Mouse (Mus musculus): Measurements from ENCODE around the gene Zfyve21. TPM values are rescaled to one million over a fixed set of nuclear protein-coding genes. Genes with fewer than 3 reads are reported as not detected.

Gene Zfyve21
- polyA plus RNA-seq, 1 experiment = not detected

DNA sequence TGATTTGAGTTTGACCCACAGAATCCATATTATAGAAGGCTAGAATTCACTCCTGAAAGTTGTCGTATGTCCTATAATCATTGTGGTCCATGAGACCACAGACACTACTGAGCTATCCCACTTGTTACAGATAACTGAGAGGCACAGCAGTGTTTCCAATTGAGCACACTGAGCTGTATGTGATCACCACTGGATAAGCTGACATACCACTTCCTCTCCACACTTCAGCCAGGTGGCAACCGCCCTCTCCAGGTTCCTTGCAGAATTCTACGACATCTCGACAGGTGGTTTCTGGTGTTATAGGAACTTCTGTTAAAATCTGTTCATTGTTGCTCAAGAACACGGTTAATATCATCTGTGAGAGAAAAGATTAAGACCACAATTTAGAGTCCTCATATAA is 58.1 kb downstream of the Zfyve21 start:
- WGBS = 87% methylated on average over 5 of the region's 5 CpGs
- H3K27ac ChIP-seq (ENCODE audit: insufficient read depth, low read depth, low read length) = no peak overlapping the region
- H3K4me3 ChIP-seq (ENCODE audit: insufficient read depth, low read depth, low read length) = no peak overlapping the region
- peaks cover 6% of the 10 kb centered on the region for H3K4me1 ChIP-seq (ENCODE audit: control insufficient read depth, insufficient read depth, low read length)
- no peak for TF ChIP-seq POLR2A (IDR thresholded peaks at IDR 0.05; ENCODE audit: insufficient read depth, low read depth, low read length)

DNA sequence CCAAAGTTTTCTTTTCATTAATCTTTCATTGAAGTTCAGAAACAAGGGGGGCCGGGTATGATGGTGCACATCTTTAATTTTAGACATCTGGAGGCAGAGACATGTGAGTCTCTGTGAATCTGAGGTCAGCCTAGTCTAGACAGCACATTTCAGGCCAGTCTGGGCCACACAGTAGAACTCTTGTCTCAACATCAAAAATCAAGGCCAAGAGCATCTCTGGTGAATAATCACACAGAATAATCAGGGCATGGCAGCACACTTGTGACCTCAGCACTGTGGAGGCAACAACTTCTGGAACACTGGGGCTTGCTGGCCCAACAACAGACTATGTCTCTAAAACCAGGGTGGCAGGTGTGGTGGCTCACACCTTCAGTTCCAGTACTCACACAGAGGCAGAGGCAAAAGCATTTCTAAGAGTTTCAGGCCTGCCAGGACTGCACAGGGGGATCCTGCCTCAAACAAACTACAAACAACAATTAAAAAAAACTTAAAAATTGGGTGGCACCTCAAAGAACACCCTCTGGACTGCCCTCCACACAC is 60.7 kb downstream of the Zfyve21 start:
- Histone ChIP-seq H3K27ac (ENCODE audit: insufficient read depth, low read depth, low read length) (no peak overlapping the region), H3K4me3 (ENCODE audit: insufficient read depth, low read depth, low read length) (no peak overlapping the region), H3K4me1 (ENCODE audit: control insufficient read depth, insufficient read depth, low read length) (peaks cover 6% of the 10 kb centered on the region)
- TF ChIP-seq POLR2A (IDR thresholded peaks at IDR 0.05; ENCODE audit: insufficient read depth, low read depth, low read length) (no peak), CTCF (IDR thresholded peaks at IDR 0.05; ENCODE audit: insufficient read depth, low read depth, low read length) (no peak)
- WGBS = 60% methylated on average over 1 of the region's 1 CpGs

DNA sequence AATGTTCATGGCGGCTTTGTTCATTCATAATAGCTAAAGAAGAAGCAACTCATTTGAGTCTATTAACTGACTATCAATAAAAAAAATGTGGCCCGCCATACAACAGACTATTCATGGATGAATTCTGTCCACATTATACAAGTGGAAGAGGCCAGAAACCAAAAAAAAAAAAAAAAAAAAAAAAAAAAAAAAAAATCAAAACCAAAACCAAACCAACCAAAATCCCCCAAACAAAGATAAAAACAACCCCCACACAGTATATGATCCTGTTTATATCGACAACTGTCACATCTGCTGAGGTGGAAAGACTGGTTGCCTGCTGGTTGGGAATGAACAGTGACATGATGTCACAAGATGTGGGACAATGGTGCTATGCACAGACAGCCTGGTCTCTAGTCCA is 61.5 kb downstream of the Zfyve21 start:
- Histone ChIP-seq H3K4me3 (ENCODE audit: insufficient read depth, low read depth, low read length) (no peak overlapping the region), H3K4me1 (ENCODE audit: control insufficient read depth, insufficient read depth, low read length) (peaks cover 6% of the 10 kb centered on the region), H3K27ac (ENCODE audit: insufficient read depth, low read depth, low read length) (no peak overlapping the region)
- 86% methylated on average over 3 of the region's 3 CpGs for WGBS
- no peak for TF ChIP-seq CTCF (IDR thresholded peaks at IDR 0.05; ENCODE audit: insufficient read depth, low read depth, low read length)

DNA sequence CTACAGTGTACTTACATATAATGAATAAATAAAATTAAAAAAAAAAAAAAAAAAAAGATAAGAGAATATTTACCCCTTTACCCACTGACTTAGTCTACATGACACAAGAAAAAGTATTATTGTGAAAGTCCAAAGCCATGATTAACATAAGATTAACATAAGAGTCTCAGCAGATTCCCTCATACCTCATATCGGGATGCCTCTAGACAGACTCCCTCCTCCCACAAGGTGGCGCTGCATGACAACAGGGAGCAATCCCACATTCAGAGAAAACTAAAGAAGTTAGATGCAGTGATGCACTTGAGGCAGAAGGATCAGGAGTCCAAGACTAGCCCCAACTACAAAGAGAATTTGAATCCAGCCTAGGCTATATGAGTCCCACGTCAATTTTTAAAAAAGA is 64.2 kb downstream of the Zfyve21 start:
- Histone ChIP-seq H3K27ac (ENCODE audit: insufficient read depth, low read depth, low read length) (no peak overlapping the region), H3K4me1 (ENCODE audit: control insufficient read depth, insufficient read depth, low read length) (peaks cover 6% of the 10 kb centered on the region), H3K4me3 (ENCODE audit: insufficient read depth, low read depth, low read length) (no peak overlapping the region)
- TF ChIP-seq CTCF (IDR thresholded peaks at IDR 0.05; ENCODE audit: insufficient read depth, low read depth, low read length) = no peak
- no peak for TF ChIP-seq POLR2A (IDR thresholded peaks at IDR 0.05; ENCODE audit: insufficient read depth, low read depth, low read length)
- WGBS = 7% methylated on average over 3 of the region's 3 CpGs

Other genes starting within 250 kb of the Zfyve21 start
- 214 TPM in 1 of 2 replicates, not detected in the other for gene Mark3, start 239.6 kb upstream of the Zfyve21 start, polyA plus RNA-seq (2012; ENCODE audit: insufficient read depth, insufficient read length, low replicate concordance, missing spikeins)
- 210 and 316 TPM in 2 replicates for gene Ckb, start 141.8 kb upstream of the Zfyve21 start, polyA plus RNA-seq (2012; ENCODE audit: insufficient read depth, insufficient read length, low replicate concordance, missing spikeins)
- gene Trmt61a, start 136.1 kb upstream of the Zfyve21 start, polyA plus RNA-seq (2012; ENCODE audit: insufficient read depth, insufficient read length, low replicate concordance, missing spikeins) = not detected in 2 replicates
- not detected in 2 replicates for gene Bag5, start 100.9 kb upstream of the Zfyve21 start, polyA plus RNA-seq (2012; ENCODE audit: insufficient read depth, insufficient read length, low replicate concordance, missing spikeins)
- not detected in 2 replicates for gene Apopt1, start 100.9 kb upstream of the Zfyve21 start, polyA plus RNA-seq (2012; ENCODE audit: insufficient read depth, insufficient read length, low replicate concordance, missing spikeins)
- 135 and 1,741 TPM in 2 replicates for gene Klc1, start 55.3 kb upstream of the Zfyve21 start, polyA plus RNA-seq (2012; ENCODE audit: insufficient read depth, insufficient read length, low replicate concordance, missing spikeins)
- not detected in 2 replicates for gene Xrcc3, start 297 bp upstream of the Zfyve21 start, polyA plus RNA-seq (2012; ENCODE audit: insufficient read depth, insufficient read length, low replicate concordance, missing spikeins)
- gene Ppp1r13b, start 93.9 kb downstream of the Zfyve21 start, polyA plus RNA-seq (2012; ENCODE audit: insufficient read depth, insufficient read length, low replicate concordance, missing spikeins) = not detected in 2 replicates
- gene Atp5mpl, start 152.8 kb downstream of the Zfyve21 start, polyA plus RNA-seq (2012; ENCODE audit: insufficient read depth, insufficient read length, low replicate concordance, missing spikeins) = not detected in 2 replicates
- not detected in 2 replicates for gene Tdrd9, start 157.4 kb downstream of the Zfyve21 start, polyA plus RNA-seq (2012; ENCODE audit: insufficient read depth, insufficient read length, low replicate concordance, missing spikeins)
- gene Rd3l, start 167.1 kb downstream of the Zfyve21 start, polyA plus RNA-seq (2012; ENCODE audit: insufficient read depth, insufficient read length, low replicate concordance, missing spikeins) = not detected in 2 replicates